Comparison of ENCODE assay signal across 24 mouse cellular contexts in genomic region chr5:131449181-131449868, GRCm38 (mm10).
A peak's percentile ranks its signal among the peaks of the same experiment; 100 is the strongest.
DNase-seq lines count a peak whose midpoint lies in the region; ATAC-seq lines count a peak whose summit lies in the region.
"Had no signal": no experiment of that assay in that cellular context is flagged by ENCODE, and none has a peak within 500 bp of the region (broad histone marks: within the 10 kb centered on the region; RNA-seq: fewer than 3 reads in every experiment).

No protein-coding gene starts in this region.

- H3K4me2 ChIP-seq in hindbrain, embryonic 16.5 days (ENCODE audit: low read length), result no peak overlapping the region
- no peak overlapping the region for H3K4me2 ChIP-seq in midbrain, embryonic 14.5 days (ENCODE audit: low read length)
- H3K4me2 ChIP-seq: embryonic facial prominence, embryonic 12.5 days; intestine, embryonic 15.5 days; limb, embryonic 15.5 days; lung, embryonic 14.5 days; neural tube, embryonic 12.5 days had no signal

- H3K27me3 ChIP-seq in hindbrain, embryonic 16.5 days (replicated peaks; ENCODE audit: control insufficient read depth, insufficient read depth, low read length), result no peaks in the 10 kb centered on the region
- H3K27me3 ChIP-seq in hindbrain, embryonic 10.5 days (ENCODE audit: insufficient read depth, poor library complexity, severe bottlenecking), result no peaks in the 10 kb centered on the region
- no peaks in the 10 kb centered on the region for H3K27me3 ChIP-seq in midbrain, embryonic 14.5 days (ENCODE audit: control insufficient read depth, insufficient read depth, low read length)
- no peaks in the 10 kb centered on the region for H3K27me3 ChIP-seq in midbrain, embryonic 10.5 days (ENCODE audit: low read depth, poor library complexity, severe bottlenecking)
- H3K27me3 ChIP-seq: CH12.LX; embryonic facial prominence, embryonic 12.5 days; intestine, embryonic 15.5 days; limb, embryonic 15.5 days; neural tube, embryonic 12.5 days had no signal

- no peak overlapping the region for H3K4me3 ChIP-seq in hindbrain, embryonic 16.5 days (ENCODE audit: low read length)
- no peak overlapping the region for H3K4me3 ChIP-seq in hindbrain, embryonic 10.5 days
- no peak overlapping the region for H3K4me3 ChIP-seq in midbrain, embryonic 14.5 days (replicated peaks; ENCODE audit: low read depth, low read length)
- H3K4me3 ChIP-seq in midbrain, embryonic 10.5 days, result no peak overlapping the region
- H3K4me3 ChIP-seq: embryonic facial prominence, embryonic 12.5 days; heart, embryonic 10.5 days; intestine, embryonic 15.5 days; limb, embryonic 15.5 days; neural tube, embryonic 12.5 days had no signal

- WGBS in hindbrain, embryonic 16.5 days, result 80% methylated on average over 7 of the region's 7 CpGs
- 93% methylated on average over 7 of the region's 7 CpGs for WGBS in hindbrain, embryonic 10.5 days
- 80% methylated on average over 7 of the region's 7 CpGs for WGBS in midbrain, embryonic 14.5 days
- 88% methylated on average over 7 of the region's 7 CpGs for WGBS in midbrain, embryonic 10.5 days

- ATAC-seq in hindbrain, embryonic 16.5 days, result 0 out of 2 replicates have a peak, but pooled peaks have one; percentile 35
- ATAC-seq in midbrain, embryonic 14.5 days (ENCODE audit: low FRiP score, low TSS enrichment), result no peak
- ATAC-seq: intestine, embryonic 15.5 days had no signal

- peaks cover 41% of the 10 kb centered on the region for H3K36me3 ChIP-seq in hindbrain, embryonic 16.5 days (ENCODE audit: control insufficient read depth, insufficient read depth, low read length)
- H3K36me3 ChIP-seq in hindbrain, embryonic 10.5 days, result peaks cover 99% of the 10 kb centered on the region
- H3K36me3 ChIP-seq in midbrain, embryonic 14.5 days (ENCODE audit: control insufficient read depth, insufficient read depth, low read length), result peaks cover 95% of the 10 kb centered on the region
- H3K36me3 ChIP-seq in midbrain, embryonic 10.5 days, result peaks cover 100% of the 10 kb centered on the region

- no peaks in the 10 kb centered on the region for H3K9me3 ChIP-seq in hindbrain, embryonic 16.5 days (ENCODE audit: control insufficient read depth, low read length)
- no peaks in the 10 kb centered on the region for H3K9me3 ChIP-seq in hindbrain, embryonic 10.5 days
- H3K9me3 ChIP-seq in midbrain, embryonic 14.5 days (ENCODE audit: control insufficient read depth, low read length), result no peaks in the 10 kb centered on the region
- no peaks in the 10 kb centered on the region for H3K9me3 ChIP-seq in midbrain, embryonic 10.5 days (replicated peaks)
- H3K9me3 ChIP-seq: embryonic facial prominence, embryonic 12.5 days; heart, embryonic 10.5 days; intestine, embryonic 15.5 days; limb, embryonic 15.5 days; neural tube, embryonic 12.5 days had no signal

- H3K4me1 ChIP-seq in hindbrain, embryonic 16.5 days (ENCODE audit: control insufficient read depth, insufficient read depth, low read depth, low read length), result no peaks in the 10 kb centered on the region
- H3K4me1 ChIP-seq in hindbrain, embryonic 10.5 days (replicated peaks), result no peaks in the 10 kb centered on the region
- H3K4me1 ChIP-seq in midbrain, embryonic 14.5 days (ENCODE audit: control insufficient read depth, insufficient read depth, low read length), result no peaks in the 10 kb centered on the region
- H3K4me1 ChIP-seq in midbrain, embryonic 10.5 days, result no peaks in the 10 kb centered on the region
- H3K4me1 ChIP-seq: embryonic facial prominence, embryonic 12.5 days; heart, embryonic 10.5 days; intestine, embryonic 15.5 days; limb, embryonic 15.5 days; neural tube, embryonic 12.5 days had no signal

- H3K9ac ChIP-seq in hindbrain, embryonic 16.5 days (ENCODE audit: low read depth, low read length), result no peak overlapping the region
- H3K9ac ChIP-seq in midbrain, embryonic 14.5 days (replicated peaks; ENCODE audit: low read length), result no peak overlapping the region
- H3K9ac ChIP-seq: embryonic facial prominence, embryonic 12.5 days; intestine, embryonic 15.5 days; limb, embryonic 15.5 days; liver, embryonic 14.5 days; lung, embryonic 14.5 days; neural tube, embryonic 12.5 days had no signal

- DNase-seq in hindbrain, embryonic 10.5 days (ENCODE audit: low spot score), result no peak
- DNase-seq in midbrain, embryonic 14.5 days, result no peak
- no peak for DNase-seq in midbrain, embryonic 10.5 days (ENCODE audit: low spot score)
- DNase-seq in R1 (ENCODE audit: low read depth, low spot score), result peak; percentile 39
- DNase-seq in telencephalon, adult 2 months (ENCODE audit: low read depth, low spot score), result peak; percentile 23
- DNase-seq in right cerebral cortex, postnatal 4 days, result no peak
- DNase-seq: adrenal gland, postnatal 25 days; B cell, adult 2 months; cerebellum, adult 2 months; cerebellum, postnatal 25 days; heart, postnatal 4 days; kidney, adult 8-10 months; kidney, postnatal 14 days; left cerebral cortex, postnatal 4 days; lung, embryonic 14.5 days; thymus, postnatal 25 days had no signal

- H3K27ac ChIP-seq in hindbrain, embryonic 16.5 days (ENCODE audit: low read depth, low read length), result no peak overlapping the region
- H3K27ac ChIP-seq in hindbrain, embryonic 10.5 days, result no peak overlapping the region
- 0 out of 2 replicates have a peak overlapping the region, but pooled peaks have one; percentile 6 for H3K27ac ChIP-seq in midbrain, embryonic 14.5 days (replicated peaks; ENCODE audit: low read depth, low read length)
- H3K27ac ChIP-seq in midbrain, embryonic 10.5 days (replicated peaks), result no peak overlapping the region
- H3K27ac ChIP-seq: embryonic facial prominence, embryonic 12.5 days; heart, embryonic 10.5 days; intestine, embryonic 15.5 days; limb, embryonic 15.5 days; liver, embryonic 14.5 days; neural tube, embryonic 12.5 days had no signal

Comparison
In these comparisons a context has a peak if more than half of its experiments do, and no peak if none do; other contexts are left out.
1. DNase-seq: peak in R1 (single experiment) and telencephalon, adult 2 months (single experiment); none in hindbrain, embryonic 10.5 days (single experiment), midbrain, embryonic 14.5 days (single experiment), midbrain, embryonic 10.5 days (single experiment) and right cerebral cortex, postnatal 4 days (single experiment).